Mouse (Mus musculus): Measurements from ENCODE around the gene Thegl. TPM values are rescaled to one million over a fixed set of nuclear protein-coding genes. Genes with fewer than 3 reads are reported as not detected.
"Not testable (repeated sequence)": the region's sequence is repeated elsewhere in the genome, so short reads cannot be mapped to it uniquely, and the experiment has no call there.

Gene Thegl
- total RNA-seq (2022) = under 1 TPM in 3 of 4 experiments, not detected in 1; 0.21 to 0.91 (median 0.68) TPM

DNA sequence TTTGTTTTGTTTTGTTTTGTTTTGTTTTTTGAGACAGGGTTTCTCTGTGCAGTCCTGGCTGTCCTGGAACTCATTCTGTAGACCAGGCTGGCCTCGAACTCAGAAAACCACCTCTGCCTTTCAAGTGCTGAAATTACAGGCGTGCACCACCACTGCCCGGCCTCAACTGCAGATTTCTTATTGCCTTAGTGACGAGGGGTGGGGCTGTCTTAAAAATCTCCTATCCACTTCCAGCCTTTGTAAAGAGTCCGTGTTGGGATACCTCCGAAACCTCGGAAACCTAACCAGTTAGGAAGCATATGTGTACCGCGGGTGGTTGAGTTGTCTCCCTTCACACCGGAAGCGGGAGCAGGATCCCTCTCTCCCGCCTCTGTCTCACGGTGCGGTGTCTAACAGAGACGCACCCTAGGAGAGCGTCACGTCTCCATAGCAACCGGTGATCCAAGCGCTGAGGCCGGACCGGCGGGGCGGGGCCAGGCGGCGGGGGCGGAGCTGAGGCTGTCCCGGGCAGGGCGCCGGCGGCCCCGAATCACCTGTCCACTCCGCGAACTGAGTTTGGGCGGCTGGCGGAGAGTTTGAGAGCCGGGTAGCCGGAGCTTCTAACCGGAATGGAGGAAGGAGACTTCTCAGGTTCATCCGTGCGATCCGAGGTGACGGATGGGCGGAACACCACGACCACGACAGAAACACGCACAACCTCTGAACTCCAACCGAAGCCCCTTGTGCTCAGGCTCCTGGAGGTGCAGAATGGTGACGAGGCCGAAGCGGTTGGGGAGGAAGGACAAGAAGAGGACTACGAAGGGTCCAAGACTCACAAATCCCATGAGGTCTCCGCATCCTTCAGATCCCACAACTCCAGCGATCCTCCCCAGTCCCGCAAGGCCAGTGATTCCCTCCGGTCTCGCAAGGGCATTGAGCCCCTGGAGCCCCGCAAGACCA lies at the start of gene Thegl:
Gene Thegl, plus strand, starts transcription at position 480 of the 939 bp plus-strand sequence.
- peak; percentile 38 to 68 for DNase-seq (ENCODE audit: low spot score in 2 of 2)

- DNase-seq (ENCODE audit: low spot score in 2 of 2) = no peak
Measured at GRCm38 (mm10) chr5:76969250-76969649, 46.6 kb upstream of the Thegl start.

DNA sequence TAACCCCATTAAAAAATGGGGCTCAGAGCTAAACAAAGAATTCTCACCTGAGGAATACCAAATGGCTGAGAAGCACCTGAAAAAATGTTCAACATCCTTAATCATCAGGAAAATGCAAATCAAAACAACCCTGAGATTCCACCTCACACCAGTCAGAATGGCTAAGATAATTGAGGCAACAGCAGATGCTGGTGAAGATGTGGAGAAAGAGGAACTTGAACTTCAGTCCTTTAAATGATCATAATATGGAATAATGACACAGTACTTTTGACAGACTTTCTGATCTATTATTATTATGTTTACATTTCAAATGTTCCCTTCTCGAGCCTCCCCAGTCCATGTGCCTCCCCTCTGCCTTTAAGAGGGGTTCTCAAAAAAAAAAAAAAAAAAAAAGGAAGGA lies 44.7 kb upstream of the Thegl start:
- DNase-seq (ENCODE audit: low spot score in 2 of 2) = not testable (repeated sequence)

GRCm38 (mm10) chr5:76973488-76973887 lies 42.3 kb upstream of the Thegl start:
- no peak for DNase-seq (ENCODE audit: low spot score in 2 of 2)

DNA sequence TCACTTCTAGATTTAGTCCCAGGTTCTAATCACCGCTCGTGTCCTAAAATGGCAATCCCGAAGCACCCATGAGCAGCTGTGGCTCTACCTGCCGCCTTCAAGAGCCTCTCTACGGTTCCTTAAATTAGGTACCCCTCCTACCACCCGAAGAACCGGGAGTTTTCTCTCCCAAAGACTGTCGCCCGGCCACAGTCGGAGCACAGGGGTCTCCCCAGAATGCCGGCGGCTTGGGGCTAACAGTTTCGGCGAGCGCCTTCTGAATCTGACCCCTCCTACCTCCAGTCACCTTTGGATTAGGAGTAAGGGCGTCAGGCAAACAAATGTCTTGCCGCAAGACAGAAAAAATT lies 41.6 kb upstream of the Thegl start:
- DNase-seq (ENCODE audit: low spot score in 2 of 2) = no peak

DNA sequence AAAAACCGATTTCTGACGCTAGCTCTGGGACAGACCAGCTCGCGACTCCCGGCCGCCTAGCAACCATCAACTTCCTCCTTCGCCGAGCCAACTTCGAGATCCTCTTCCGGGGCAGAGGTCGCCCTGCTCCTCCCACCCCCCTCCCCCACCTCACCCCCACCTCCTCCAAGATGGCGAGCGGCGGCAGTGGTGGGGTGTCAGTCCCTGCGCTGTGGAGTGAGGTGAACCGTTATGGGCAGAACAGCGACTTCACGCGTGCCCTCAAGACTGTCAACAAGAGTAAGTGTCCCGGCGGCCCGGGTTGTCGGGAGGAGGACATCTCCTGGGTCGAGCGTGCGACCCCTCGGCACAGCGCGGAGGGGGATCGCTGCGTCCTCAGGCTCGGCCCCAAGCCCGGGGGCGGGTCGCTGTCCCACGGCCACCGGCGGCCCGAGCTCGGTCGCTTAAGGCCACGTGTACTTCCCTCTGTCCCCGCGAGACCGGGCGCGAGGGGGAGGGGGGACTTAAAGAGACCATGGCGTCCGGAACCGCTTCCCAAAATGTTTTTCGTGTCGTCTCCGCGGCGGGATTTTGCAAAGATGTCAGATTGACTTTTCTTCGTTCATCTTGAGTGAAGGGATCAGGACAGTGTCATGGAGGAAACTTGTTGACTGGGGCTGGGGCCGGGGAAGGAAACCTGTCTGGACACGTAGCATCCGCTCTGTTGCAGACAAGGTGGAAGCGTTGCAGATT lies 41.1 kb upstream of the Thegl start, which contains the start of gene Srp72:
Gene Srp72, plus strand, starts transcription at position 130 of the 732 bp plus-strand sequence.
- DNase-seq (ENCODE audit: low spot score in 2 of 2) = peak; percentile 56 to 81

DNA sequence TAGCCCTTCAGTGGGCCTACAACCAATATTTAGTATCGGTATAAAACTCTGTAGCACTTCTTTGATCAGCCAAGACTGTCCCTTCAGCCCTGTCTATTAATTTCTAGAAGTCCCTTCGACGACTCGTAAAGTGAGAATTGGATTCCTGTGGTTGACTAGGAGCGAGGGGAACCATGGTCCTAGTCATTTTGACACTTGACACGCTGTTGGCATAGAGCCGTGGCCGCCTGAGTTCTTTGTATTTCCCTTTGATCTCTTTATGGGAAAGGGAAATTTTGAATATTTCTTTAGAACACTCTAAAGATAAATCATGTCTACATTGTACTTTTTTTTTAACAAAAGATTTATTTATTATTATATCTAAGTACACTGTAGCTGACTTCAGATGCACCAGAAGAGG lies 40.1 kb upstream of the Thegl start:
- no peak for DNase-seq (ENCODE audit: low spot score in 2 of 2)

DNA sequence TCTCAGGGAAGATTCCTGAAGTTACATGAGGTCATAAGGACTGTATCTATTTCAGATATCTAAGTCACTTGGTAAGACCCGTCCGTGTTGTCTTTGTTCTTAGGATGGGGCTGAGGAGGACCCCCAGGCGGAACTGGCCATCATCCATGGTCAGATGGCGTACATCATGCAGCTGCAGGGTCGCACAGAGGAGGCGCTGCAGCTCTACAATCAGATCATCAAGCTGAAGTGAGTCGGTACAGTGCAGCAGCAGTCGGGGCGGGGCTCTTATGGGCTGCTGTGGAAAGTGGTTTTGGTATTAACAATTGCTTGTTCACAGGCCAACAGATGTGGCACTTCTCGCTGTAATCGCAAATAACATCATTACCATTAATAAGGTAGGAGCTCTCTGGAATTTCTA lies 31.8 kb upstream of the Thegl start:
- no peak for DNase-seq (ENCODE audit: low spot score in 2 of 2)

GRCm38 (mm10) chr5:76990789-76991188 lies 25.0 kb upstream of the Thegl start:
- no peak for DNase-seq (ENCODE audit: low spot score in 2 of 2)

DNA sequence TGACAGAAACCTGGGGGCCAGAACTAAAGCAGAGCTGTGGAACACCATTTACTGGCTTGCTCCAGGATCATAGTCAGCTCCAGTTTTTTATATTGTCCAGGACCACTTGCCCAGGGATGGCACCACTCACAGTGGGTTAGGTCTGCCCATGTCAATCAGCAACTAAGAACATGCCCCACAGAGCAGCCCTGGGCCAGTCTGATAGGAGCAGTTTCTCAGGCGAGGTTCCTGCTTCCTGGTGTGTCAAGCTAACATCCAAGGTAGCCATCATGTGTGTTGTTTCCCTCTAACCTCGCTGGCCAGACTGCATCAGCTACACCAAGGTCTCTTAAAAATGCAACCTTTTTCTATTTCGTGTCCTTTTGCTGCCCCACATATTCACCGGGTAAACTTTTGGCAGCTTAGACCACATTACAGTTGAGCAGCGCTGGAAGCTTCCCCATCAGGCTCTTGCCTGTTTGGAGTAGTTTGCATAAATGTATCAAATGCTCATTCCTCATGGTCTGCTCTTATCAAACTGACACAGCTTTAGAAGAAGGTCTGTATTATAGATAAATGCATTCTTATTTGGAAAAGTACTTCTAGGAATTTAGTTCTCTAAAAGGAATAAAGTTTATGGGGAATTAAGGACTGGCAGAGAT lies 22.5 kb upstream of the Thegl start:
- DNase-seq (ENCODE audit: low spot score in 2 of 2) = no peak

- no peak for DNase-seq (ENCODE audit: low spot score in 2 of 2)
Measured at GRCm38 (mm10) chr5:76998416-76998815, 17.4 kb upstream of the Thegl start.

DNA sequence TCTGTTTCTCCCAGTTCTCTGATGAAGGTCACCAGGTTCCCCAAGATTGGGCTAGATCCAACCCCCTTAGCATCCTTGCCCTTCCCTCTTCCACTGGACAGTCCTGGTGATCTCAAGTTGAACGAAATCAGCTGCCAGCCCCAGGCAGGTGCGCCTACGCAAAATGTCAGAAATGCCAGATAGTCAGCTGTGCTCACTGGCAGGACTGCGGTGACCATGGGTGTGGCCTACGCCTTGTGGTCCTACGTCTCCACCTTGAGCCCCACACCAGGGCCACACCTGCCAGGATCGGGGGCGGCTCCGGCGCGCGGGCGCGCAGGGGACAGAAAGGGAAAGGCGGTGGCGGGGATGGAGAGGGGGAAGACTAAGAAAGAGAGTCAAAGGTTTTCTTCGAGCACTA lies 14.6 kb upstream of the Thegl start:
- no peak for DNase-seq (ENCODE audit: low spot score in 2 of 2)

DNA sequence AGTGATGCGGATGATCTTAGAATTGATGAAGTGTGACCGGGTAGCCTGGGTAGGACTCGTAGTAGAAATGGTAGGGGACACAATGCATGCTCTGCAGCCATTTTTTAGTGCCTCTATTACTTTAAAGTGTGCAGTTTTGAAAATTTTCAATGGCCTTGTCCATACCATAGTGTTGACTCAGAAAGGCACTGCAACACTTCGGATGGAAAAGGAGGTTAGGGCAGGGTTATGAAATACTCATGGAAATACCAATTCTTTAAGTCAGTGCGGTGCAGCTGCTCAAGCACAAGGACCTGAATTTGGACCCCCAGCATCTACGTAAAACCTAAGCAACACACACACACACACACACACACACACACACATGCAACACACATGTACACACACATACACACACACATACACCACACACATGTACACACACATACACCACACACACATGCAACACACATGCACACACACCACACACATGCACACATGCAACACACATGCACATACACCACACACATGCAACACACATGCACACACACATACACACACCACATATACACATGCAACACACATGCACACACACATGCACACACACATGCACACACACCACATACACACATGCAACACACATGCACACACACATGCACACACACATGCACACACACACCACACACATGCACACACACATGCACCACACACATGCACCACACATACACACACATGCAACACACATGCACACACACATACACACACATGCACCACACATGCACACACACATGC lies 11.6 kb upstream of the Thegl start, which contains the start of gene Arl9:
Gene Arl9, plus strand, starts transcription at position 5 of the 771 bp plus-strand sequence.
- no peak for DNase-seq (ENCODE audit: low spot score in 2 of 2)

- DNase-seq (ENCODE audit: low spot score in 2 of 2) = no peak
Measured at GRCm38 (mm10) chr5:77010352-77010751, 5.5 kb upstream of the Thegl start.

- DNase-seq (ENCODE audit: low spot score in 2 of 2) = no peak
Measured at GRCm38 (mm10) chr5:77011082-77011481, 4.7 kb upstream of the Thegl start.

DNA sequence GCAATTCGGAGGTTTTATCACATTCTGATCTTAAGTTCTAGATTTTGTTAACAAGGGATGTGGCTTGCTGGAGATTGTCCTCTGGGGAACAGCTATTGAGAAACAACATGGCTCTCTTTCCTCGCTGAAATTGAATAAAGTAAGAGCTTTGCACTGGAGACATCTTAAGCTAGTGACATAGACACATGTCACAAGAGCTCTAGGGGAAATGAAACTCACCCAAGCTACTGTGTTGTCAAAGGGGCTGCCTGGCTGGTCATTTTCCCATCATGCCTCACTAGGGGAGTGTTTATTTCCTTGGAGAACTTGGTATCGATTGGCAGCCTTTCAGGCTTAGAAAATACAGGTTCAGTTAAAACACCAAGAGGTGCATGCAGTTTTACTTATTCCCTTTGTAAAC lies 2.7 kb upstream of the Thegl start:
- DNase-seq (ENCODE audit: low spot score in 2 of 2) = no peak

DNA sequence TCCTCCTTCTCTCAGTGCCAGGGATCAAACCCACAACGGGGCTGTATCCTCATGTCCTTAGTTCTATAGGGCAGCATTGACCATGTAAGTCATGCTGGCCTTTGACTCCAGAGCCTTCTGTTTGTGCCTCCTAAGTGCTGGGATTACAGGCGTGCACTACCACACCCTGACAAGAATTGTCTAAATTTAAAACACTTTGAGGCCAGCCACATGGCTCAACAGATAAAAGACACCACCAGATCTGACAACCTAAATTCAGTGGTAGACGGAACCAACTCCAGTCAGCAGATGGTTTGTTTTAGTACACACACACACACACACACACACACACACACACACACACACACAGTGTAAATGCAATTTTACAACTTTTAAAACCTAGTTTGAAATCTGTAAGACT lies 12.2 kb downstream of the Thegl start:
- DNase-seq (ENCODE audit: low spot score in 2 of 2) = no peak

DNA sequence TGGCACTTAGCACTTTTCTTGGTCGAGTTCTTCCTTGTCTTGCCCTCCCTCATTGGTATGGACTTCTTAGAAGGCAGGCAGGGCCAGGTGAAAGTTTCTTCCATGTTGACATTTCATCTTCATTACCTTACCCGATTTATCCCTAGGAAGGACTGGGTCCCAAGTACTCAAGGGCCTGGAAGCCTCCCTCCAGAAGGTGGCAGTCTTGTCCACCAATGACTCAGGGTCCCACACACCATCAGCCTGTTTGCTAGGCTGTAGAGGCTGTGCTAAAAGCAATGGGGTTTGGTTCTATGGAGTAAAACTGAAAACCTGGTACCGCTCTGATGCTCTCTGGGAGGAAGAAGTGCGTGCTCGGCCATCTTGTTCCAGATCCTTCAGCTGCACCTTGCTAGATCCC lies 13.9 kb downstream of the Thegl start:
- no peak for DNase-seq (ENCODE audit: low spot score in 2 of 2)

- DNase-seq (ENCODE audit: low spot score in 2 of 2) = not testable (repeated sequence)
Measured at GRCm38 (mm10) chr5:77035101-77035500, 19.3 kb downstream of the Thegl start.

DNA sequence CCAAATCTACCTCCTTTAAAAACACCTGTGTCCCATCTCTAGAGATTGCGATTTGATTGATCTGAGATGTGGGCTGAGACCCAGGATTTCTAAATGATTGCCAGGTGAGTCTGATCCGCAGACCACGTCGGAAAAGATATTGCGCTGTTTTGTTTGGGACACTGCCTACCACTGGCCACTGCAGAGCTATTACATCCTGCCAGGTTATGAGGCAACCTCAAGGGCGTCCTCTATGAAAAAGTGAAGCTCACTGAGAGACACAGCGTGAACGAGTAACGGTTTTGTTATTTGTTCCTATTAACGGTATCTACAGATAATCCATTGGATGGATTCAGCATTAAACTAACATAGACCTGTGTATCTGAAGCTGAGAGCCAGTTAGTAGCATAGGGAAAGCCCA lies 22.6 kb downstream of the Thegl start:
- no peak for DNase-seq (ENCODE audit: low spot score in 2 of 2)

- no peak for DNase-seq (ENCODE audit: low spot score in 2 of 2)
Measured at GRCm38 (mm10) chr5:77039391-77039790, 23.6 kb downstream of the Thegl start.
